Mouse (Mus musculus) small intestine, adult 2 months (tissue): ENCODE measurements at regions not wholly inside any gene's neighbourhood (a gene's known extent, or its start where the extent isn't known, plus 50 kb on each side); places are given as distances from the start of the nearest gene placed in this dataset.

Experiments used
- CTCF ChIP-seq: fragments of 200-500 bp; IDR thresholded peaks from 2 replicates; pipeline ENCODE4 v1.5.1; 2012; ENCODE audit warnings: low read depth, mild to moderate bottlenecking, control low read depth, inconsistent platforms, low read length, moderate library complexity, mixed read lengths; ENCODE audit not compliant: insufficient replicate concordance, insufficient read length; ENCODE audit errors: extremely low read depth
- POLR2A ChIP-seq: fragments of 200-500 bp; IDR thresholded peaks from 2 replicates; pipeline ENCODE4 v1.6.1; 2012; ENCODE audit warnings: low read depth, mild to moderate bottlenecking, control low read depth, inconsistent platforms, low read length, moderate library complexity

GRCm38 (mm10) chr16:63351511-63352125 lies 497.5 kb downstream of the Pros1 start:
- TF ChIP-seq CTCF (no peak), POLR2A (no peak)
